Mouse (Mus musculus): ENCODE results near the gene Cnnm2.
"Not testable (repeated sequence)": the region's sequence is repeated elsewhere in the genome, so short reads cannot be mapped to it uniquely, and the experiment has no call there.

Gene Cnnm2

DNA sequence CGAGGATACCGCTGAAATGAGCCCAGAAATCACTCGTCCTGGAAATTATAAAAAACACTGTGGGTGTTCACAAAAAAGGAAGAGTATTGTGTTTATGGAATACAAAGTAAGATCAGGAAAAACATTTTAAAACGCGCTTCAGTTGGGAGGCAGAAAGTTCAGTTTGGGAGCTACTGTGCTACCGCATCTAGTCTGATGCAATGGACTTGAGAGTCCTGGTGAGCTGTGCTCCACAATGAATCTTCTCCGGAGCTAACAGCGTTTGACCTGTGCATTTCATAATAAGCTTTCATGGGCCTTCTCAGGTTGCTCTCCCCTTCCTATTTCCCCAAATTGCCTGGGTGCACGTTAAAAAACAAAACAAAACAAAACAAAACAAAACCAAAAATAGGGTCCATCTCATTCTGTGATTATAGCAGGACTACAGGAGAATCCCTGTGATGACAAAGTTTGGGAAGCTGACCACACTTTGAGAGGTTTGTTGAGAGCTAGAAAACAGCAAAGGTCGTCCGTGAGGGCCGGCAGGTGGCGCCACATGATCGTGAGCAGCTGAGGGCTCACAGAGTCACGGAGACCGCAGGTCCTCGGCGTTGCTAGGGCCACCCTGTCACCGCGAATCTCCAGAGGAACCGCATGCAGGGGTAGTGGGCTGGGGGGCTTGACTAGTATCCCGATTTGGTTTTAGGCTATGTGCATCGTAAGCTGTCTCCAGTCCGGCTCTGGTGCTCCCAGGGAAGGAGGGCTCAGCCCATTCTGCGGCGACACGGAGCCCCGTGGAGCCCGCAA, 828 bp upstream of the Cnnm2 start:
- DNase-seq (ENCODE audit: low read depth, low spot score), result peak; percentile 75

DNA sequence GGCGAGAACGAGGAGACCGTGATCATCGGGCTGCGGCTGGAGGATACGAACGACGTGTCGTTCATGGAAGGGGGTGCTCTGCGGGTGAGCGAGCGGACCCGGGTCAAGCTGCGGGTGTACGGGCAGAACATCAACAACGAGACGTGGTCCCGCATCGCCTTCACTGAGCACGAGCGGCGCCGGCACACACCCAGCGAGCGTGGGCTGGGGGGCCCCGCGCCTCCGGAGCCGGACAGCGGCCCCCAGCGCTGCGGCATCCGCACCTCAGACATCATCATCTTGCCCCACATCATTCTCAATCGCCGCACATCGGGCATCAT, 535 bp downstream of the Cnnm2 start:
- no peak for DNase-seq (ENCODE audit: low read depth, low spot score)

DNA sequence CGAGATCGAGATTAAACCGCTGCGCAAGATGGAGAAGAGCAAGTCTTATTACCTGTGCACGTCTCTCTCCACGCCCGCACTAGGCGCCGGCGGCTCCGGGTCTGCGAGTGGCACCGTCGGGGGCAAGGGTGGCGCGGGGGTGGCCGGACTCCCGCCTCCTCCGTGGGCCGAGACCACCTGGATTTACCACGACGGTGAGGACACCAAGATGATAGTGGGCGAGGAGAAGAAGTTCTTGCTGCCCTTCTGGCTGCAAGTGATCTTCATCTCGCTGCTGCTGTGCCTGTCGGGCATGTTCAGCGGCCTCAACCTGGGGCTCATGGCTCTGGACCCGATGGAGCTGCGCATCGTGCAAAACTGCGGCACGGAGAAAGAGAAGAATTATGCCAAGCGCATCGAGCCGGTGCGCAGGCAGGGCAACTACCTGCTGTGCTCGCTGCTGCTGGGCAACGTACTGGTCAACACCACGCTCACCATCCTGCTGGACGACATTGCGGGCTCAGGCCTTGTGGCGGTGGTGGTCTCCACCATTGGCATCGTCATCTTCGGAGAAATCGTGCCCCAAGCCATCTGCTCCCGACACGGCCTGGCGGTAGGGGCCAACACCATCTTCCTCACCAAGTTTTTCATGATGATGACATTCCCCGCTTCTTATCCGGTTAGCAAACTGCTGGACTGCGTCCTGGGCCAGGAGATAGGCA, 1.0 kb downstream of the Cnnm2 start:
- no peak for DNase-seq (ENCODE audit: low read depth, low spot score)

DNA sequence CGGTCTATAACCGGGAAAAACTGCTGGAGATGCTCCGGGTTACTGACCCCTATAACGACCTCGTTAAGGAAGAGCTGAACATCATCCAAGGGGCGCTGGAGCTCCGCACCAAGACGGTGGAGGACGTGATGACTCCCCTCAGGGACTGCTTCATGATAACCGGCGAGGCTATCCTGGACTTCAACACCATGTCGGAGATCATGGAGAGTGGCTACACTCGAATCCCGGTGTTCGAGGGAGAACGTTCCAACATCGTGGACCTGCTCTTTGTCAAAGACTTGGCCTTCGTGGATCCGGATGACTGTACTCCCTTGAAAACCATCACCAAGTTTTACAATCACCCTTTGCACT, 1.6 kb downstream of the Cnnm2 start:
- DNase-seq (ENCODE audit: low read depth, low spot score), result no peak

DNA sequence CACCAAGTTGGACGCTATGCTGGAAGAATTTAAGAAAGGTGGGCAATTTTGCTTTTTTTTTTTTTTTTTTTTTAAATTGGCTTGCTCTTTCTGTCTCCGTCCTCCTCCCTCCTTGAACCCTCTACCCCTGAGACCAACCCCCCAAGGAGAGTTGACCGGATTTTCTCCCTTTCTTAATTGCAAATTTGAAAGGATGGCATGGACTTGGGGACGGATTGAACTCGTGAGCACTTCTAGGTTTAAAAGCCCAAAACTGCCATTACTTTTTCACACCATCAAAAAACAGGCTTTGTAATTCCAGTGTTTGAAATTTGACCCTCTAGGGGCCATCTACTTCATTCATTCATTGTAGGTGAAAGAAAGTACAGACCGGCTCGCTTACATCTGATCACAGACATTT, 2.0 kb downstream of the Cnnm2 start:
- no peak for DNase-seq (ENCODE audit: low read depth, low spot score)

DNA sequence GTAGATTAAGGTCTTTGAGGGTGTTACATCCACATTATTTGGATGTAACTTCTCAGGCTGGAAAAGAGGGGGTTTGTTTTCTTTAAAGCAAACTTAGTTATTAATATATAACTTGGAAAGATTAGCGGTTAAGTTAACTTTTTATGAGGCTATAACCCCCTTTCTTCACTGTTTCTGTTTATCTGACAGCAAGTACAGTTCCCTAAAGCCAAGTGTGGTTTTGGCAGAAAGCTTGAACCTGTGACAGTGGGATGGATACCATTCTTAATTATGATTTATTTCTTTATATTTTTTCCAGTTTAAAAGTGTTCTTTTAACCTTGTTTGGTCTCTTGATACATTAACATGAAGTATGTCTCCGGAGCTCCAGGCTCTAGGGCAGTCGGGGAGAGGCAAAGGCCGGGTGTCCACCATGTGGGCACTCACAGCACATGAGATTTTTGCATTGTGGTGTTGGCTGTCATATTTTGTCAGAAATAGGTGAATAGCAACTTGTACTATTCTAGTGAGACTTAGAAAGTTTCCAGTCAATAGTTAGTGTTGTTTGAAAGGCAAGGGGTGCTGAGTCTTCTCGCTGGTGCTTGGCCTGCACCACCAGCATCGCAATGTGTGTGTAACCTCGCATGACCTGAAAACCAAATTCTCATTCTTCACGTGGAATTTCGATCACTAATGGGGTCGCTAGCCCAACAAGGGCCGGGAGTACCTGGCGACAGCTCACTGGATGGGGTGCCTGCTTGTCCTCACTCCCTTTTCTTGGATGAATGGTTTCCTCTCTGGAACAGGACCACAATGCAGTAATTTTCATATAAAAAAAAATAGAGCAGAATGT, 2.8 kb downstream of the Cnnm2 start:
- no peak for DNase-seq (ENCODE audit: low read depth, low spot score)

DNA sequence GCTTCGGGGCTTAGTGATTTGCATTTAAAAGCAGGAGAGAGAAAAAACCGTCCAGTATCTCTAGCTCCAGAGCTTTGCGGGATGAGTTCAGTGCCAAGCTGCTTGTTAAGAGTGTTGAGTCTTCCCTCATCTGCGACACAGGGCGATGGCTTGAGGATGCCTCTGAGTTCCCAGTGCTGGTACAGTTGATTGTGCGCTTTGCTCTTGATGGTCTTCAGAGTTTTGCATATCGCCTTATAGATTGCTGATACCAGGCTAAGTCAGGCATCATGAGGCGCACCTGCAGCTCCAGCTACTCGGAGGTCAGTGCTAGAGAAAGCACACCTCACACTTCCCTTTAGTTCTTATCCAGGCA, 3.3 kb downstream of the Cnnm2 start:
- DNase-seq (ENCODE audit: low read depth, low spot score), result no peak

DNA sequence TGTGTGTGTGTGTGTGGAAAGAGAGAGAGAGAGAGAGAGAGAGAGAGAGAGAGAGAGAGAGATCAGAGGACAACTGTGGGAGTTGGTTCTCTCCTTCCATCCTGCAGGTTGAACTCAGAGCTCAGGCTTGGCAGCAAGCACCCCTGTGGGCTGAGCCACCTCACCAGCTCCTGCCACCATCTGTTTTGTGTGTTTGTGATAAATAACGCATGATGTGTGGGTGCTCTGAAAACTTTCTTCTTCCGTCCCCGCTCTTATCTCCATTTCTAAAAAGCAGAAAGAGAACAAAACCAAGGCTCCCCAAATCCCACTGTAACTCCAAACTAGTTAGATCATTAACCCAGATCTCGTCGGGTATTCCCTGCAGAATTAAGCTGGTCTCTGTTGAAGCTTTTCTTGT, 4.7 kb downstream of the Cnnm2 start:
- no peak for DNase-seq (ENCODE audit: low read depth, low spot score)

DNA sequence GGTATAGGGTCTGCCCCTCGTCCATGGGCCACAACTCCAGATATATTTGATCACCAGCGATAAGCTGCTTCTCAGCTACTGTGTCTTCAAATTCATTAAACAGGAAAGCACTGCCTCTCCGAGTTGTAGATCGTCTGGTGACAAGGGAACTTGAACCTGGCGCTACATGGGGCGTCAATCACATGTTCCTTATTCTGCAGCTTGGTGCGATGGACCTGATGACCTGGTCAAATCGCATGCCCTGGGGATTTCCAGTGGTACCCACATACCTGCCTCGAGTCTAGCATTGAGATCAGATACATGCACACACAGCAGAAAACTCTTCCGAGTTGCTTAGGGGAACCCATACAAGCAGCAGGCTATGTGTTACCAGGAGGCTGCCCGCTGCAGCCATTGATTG, 8.4 kb downstream of the Cnnm2 start:
- DNase-seq (ENCODE audit: low read depth, low spot score), result no peak

DNA sequence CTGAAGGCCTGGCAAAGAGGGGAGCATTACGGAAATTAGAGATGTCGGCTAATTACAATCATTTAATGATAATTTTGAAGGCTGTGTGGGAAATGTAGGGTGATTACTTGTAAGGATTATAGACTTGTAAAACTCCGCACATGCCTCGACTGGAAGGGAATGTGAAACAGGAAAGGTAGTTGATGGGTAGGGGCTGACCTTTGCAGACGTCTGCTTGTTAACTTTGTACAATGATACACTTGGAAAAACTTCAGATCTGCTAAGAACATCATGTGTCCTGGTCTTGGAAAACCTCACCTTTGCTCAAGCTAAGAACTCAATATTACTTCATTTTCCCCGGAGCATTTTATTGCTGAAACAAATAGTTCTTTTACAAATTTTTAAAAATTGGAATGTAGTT, 10.4 kb downstream of the Cnnm2 start:
- DNase-seq (ENCODE audit: low read depth, low spot score), result no peak

DNA sequence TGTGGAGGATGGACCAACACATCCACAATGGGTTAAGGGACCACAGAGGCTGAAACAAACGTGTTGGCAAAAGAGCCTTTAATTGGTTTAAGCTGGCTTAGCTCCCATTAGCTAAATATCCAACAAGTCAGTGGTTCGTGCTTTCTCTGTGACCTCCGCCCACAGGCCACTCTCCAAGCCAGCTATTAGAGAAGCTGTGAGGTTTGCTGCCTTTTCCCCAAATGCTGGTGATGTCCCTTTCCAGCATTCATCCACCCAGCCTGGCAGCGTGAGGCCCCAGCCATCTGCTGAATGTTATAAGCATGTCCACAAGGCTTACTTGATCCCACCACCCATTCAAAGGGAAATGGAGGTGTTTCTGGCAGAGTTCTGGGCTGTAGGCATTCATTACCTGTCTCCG, 15.0 kb downstream of the Cnnm2 start:
- DNase-seq (ENCODE audit: low read depth, low spot score), result no peak

DNA sequence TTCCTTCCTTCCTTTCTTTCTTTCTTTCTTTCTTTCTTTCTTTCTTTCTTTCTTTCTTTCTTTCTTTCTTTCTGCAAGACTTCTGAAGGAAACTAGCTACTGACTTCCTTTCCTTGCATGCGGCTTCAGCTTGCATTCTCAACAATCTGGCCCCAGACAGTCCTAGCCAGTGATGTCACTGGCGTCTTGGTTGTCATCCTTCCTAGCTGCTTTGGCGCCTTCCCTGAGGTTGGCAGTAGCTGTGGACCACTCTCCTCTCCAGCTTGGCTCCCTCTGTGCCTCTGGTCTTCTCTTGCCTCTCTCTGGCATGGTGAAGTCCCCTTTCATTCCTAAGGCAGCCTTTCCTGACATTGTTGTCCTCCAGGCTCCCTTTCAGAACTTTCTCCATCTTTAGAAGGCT, 15.5 kb downstream of the Cnnm2 start:
- DNase-seq (ENCODE audit: low read depth, low spot score), result no peak

DNA sequence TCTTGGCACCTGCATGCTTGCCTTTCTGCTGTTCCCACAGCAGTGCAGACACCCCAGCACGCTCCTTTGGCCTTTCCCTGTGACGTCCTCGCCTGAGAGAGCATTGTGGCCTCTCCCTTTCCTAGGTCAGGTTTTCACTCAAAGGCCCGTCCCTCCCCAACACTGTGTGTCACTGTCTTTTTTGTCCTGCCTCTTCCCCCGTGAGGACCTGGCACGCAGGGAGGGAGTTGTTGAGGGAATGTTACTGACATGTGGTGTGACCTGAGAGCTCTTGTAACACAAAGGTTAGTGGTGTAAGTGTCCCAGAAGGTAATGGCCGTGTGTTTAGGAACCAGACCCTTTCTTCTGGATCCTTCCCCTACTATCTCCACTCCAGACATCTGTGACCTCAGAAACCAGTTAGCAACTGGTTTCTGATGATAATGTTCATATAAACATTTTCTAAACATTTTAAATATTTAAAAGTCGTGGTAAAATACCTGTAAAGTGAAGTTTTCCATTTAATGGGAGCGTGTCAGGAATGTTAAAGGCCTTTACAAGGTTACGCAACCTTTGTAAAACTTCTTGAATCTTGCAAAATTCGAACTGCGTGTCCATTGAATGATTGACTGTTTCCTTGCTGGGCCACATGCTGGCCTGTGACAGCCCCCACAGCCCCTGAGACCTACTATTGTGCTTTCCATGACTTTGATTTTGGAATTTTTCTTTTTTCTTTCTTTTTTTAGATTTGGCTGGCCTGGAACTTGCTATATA, 16.7 kb downstream of the Cnnm2 start:
- no peak for DNase-seq (ENCODE audit: low read depth, low spot score)

DNA sequence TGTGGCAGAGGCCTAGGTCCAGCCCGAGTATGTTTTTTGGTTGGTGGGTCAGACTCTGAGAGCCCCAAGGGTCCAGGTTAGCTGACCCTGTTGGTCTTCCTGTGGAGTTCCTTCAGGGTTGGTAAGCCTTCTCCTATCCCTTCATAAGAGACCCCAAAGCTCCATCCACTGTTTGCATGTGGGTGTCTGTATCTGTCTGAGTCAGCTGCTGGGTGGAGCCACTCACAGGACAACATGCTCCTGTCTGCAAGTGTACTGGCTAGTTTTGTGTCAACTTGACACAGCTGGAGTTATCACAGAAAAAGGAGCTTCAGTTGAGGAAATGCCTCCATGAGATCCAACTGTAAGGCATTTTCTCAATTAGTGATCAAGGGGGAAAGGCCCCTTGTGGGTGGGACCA, 17.7 kb downstream of the Cnnm2 start:
- DNase-seq (ENCODE audit: low read depth, low spot score), result not testable (repeated sequence)

DNA sequence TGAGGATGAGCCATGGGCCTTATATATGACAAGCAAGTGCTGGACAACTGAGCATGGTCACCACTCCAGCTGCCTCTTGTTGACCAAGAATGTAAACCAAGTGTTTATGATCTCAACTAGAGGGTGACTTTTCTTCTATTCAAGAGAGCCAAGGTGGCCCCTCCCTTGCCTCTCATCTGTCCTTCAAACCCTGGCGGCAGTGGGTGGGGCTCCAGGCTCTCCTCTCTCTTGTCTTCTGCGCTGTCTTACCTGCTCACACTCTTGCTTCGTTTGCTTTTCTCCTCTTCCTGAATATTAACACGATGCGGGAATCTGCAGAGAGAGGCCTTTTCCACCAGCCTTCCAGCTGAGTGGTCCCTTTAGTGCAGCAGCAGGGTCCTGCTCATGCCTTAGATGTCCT, 22.6 kb downstream of the Cnnm2 start:
- no peak for DNase-seq (ENCODE audit: low read depth, low spot score)

DNA sequence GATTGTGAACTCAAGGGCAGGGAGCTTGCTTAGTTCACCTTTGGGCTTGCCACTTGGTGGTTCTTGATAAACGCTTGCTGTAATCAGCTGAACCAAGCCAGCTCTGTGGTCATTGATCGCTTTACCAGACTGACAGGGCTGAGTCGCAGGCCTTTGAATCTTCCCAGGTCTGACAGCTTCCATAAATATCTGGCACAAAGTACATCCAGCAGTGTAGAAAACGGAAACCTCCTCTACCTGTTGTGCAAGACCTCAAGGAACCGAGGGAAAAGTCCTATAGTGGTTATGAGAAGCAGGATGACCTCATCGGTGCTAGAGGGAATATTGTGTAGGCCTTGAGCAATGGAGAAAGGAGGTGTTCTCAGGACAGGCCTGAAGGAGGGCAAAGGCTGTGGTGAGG, 23.1 kb downstream of the Cnnm2 start:
- no peak for DNase-seq (ENCODE audit: low read depth, low spot score)

DNA sequence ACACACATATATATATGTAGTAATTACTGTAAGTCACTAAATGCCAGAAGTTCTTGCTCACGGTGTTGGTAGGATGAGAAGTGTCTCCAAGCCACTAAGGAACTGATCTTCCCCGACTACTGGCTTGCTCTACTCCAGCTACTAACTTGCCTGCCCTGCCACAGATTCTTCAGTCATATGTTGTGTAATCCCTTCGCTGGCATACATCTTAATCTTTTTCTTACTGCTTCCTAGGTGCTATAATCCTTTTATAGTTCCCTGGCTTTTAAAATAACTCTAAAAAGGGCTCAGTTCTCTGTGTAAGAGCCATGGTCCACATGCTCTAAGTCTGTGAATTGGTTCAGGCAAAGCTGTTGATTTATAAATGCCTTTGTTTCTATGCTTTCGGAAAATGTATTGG, 24.2 kb downstream of the Cnnm2 start:
- DNase-seq (ENCODE audit: low read depth, low spot score), result no peak

DNA sequence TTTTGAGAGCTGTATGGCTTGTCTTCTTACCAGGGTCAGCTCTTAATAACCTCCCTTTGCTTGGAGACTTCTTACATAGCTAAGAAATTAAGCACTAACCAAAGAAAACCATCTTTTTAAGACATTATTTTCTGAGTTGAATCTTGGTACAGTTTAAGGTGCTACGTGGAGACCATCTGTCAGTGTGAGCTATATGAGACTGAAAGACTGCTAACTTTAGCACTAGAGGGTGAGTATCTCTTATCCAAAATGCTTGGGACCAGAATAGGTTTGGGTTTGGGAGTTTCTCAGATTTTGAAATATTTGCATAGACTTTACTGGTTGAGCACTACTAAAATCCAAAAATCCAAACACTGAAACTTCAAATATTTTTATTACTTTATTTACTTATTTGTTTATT, 28.4 kb downstream of the Cnnm2 start:
- no peak for DNase-seq (ENCODE audit: low read depth, low spot score)

DNA sequence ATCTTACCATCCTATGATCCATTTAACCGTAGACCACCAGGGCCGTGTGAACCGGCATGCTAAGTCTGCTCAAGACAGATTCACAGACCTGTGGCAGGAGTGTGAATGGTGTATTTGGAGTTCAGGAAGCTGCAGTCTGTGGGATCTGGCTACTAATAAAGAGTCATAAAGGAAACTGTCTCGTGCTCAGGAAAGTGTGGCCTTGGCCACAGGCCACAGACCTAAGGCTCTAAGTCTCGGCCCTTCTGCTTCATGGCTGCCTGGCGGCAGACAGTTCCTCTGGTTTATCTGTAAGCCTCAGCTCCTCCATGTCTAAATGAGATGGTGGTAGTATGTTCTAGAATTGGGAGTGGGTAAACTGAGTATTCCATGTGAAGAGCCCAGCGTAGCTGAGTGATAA, 30.0 kb downstream of the Cnnm2 start:
- DNase-seq (ENCODE audit: low read depth, low spot score), result no peak

DNA sequence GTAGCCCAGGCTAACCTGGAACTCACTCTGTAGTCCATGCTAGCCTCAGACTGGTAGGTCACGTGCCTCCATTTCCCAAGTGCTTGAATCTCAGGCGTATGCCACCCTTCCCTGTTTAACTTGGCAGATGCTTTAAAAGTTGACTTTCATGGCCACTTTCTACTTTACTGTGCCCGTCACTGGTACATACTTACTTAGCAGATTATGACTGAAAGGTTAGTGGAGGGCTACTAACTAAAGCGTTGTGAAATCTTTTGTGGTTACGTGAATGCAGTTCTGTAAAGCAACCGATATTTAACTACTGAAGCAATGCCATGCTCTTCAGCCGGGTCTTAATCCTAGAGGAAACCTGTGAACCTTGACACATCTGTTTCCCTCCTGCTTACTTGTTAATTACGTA, 30.5 kb downstream of the Cnnm2 start:
- no peak for DNase-seq (ENCODE audit: low read depth, low spot score)

DNA sequence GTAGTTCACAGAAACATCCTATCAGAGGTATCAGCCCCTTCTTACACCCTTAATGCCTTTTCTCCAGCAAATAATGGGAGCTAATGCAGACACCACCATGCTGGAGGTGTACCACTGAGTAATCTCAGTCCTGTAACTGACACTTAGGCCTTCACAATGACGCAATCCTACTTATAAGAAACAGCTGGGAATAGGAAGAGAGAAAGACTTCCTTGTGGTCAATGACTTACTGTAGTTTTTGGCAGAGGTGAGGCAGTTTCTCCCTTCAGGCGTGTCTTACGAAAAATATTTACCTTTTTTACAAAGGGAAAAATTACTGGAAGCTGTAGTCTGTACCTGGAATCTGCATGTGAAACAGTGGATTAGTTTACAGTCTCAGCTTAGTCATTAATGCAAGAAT, 31.1 kb downstream of the Cnnm2 start:
- DNase-seq (ENCODE audit: low read depth, low spot score), result no peak

DNA sequence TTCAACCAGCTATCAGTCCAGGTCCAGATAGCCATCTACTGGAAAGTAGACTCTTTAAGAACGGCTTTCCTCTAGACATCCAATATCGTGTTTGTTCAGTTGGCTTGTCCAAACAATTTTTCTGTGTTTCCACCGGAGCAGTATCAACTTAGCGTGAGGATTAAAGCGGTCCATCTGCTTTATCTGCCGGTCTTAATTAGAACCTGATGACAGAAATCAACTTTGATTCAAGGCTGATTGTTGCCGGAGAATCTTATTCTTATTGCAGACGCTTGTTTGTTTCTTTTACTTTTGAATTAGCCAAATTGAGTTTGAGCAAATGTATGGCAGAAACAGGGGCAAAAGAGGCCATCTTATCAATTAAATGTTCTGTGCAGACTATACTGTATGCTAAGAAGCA, 32.8 kb downstream of the Cnnm2 start:
- no peak for DNase-seq (ENCODE audit: low read depth, low spot score)
